Mouse (Mus musculus): ENCODE data around the gene Wdr90.

- TF ChIP-seq CTCF (IDR thresholded peaks at IDR 0.05; ENCODE audit: borderline replicate concordance, insufficient read depth, low read length), result no peak
- TF ChIP-seq POLR2A (IDR thresholded peaks at IDR 0.05; ENCODE audit: low read depth, low read length), result no peak
Measured at GRCm38 (mm10) chr17:25877025-25877424, 15.7 kb upstream of the Wdr90 start.

Measured in embryonic fibroblast, embryonic 13.5 days (primary cell).